Mouse (Mus musculus): ENCODE measurements around the gene Eml4. TPM values are rescaled to one million over a fixed set of nuclear protein-coding genes. Genes with fewer than 3 reads are reported as not detected.

Eml4 gene
- total and polyA plus RNA-seq, 3 experiments: 25.6 to 42.4 TPM; not detected in 1

GRCm38 (mm10) chr17:83311806-83312205 lies 38.9 kb upstream of the Eml4 start:
- Histone ChIP-seq H3K36me3 (ENCODE audit: control insufficient read depth in 1 of 2, insufficient read depth in 2 of 2, low read length in 2 of 2) (peaks cover 0 to 21% of the 10 kb centered on the region in 2 experiments; a peak in 2 of 4 replicates), H3K9ac (ENCODE audit: control insufficient read depth, low read depth, low read length, poor library complexity, severe bottlenecking) (peak overlapping the region; percentile 30), H3K9me3 (replicated peaks; ENCODE audit: insufficient read depth, low read length) (no peaks in the 10 kb centered on the region), H3K4me1 (ENCODE audit: control insufficient read depth in 1 of 2, insufficient read depth in 2 of 2, low read length in 2 of 2) (peaks cover 7 to 48% of the 10 kb centered on the region in 2 experiments), H3K4me3 (ENCODE audit: control insufficient read depth in 1 of 2, insufficient read depth in 1 of 2, low read depth in 2 of 2, low read length in 2 of 2) (peak overlapping the region; percentile 17 to 52; a peak in 3 of 4 replicates), H3K79me2 (ENCODE audit: control insufficient read depth, insufficient read depth, low read length, poor library complexity) (no peaks in the 10 kb centered on the region), H3K27me3 (ENCODE audit: control insufficient read depth in 1 of 2, insufficient read depth in 2 of 2, low read length in 2 of 2) (no peaks in the 10 kb centered on the region), H3K27ac (ENCODE audit: control insufficient read depth, low read depth, low read length) (no peak overlapping the region; the same call in 1 of the 2 replicates)
- TF ChIP-seq EP300 (IDR thresholded peaks at IDR 0.05; ENCODE audit: low read depth in 1 of 2, low read length in 2 of 2): no peak
- no peak for TF ChIP-seq BHLHE40 (IDR thresholded peaks at IDR 0.05; ENCODE audit: borderline replicate concordance, low read depth, low read length)
- no peak for TF ChIP-seq UBTF (IDR thresholded peaks at IDR 0.05; ENCODE audit: borderline replicate concordance, insufficient read depth, low read depth, low read length)
- no peak for TF ChIP-seq RCOR1 (IDR thresholded peaks at IDR 0.05; ENCODE audit: low read depth, low read length)
- no peak for TF ChIP-seq MYC (IDR thresholded peaks at IDR 0.05; ENCODE audit: low read depth, low read length)
- no peak for TF ChIP-seq GABPA (IDR thresholded peaks at IDR 0.05; ENCODE audit: low read depth, low read length)
- no peak for TF ChIP-seq ZKSCAN1 (IDR thresholded peaks at IDR 0.05; ENCODE audit: low read depth, low read length)
- no peak for TF ChIP-seq TAL1 (IDR thresholded peaks at IDR 0.05; ENCODE audit: low read length)
- no peak for TF ChIP-seq CTCF (IDR thresholded peaks at IDR 0.05 in 2 of 3, conservative IDR thresholded peaks at IDR 0.05 in 1 of 3; ENCODE audit: control insufficient read depth in 1 of 3, insufficient read depth in 1 of 3, low read depth in 2 of 3, low read length in 3 of 3, poor library complexity in 1 of 3, severe bottlenecking in 1 of 3)
- TF ChIP-seq RAD21 (IDR thresholded peaks at IDR 0.05; ENCODE audit: low read depth, low read length): no peak
- TF ChIP-seq MYB (IDR thresholded peaks at IDR 0.05; ENCODE audit: low read depth, low read length): no peak
- TF ChIP-seq ZC3H11A (IDR thresholded peaks at IDR 0.05; ENCODE audit: low read depth, low read length): no peak
- no peak for TF ChIP-seq KAT2A (conservative IDR thresholded peaks at IDR 0.05; ENCODE audit: low read depth, low read length)
- TF ChIP-seq MAX (IDR thresholded peaks at IDR 0.05; ENCODE audit: low read length): no peak
- TF ChIP-seq ETS1 (IDR thresholded peaks at IDR 0.05; ENCODE audit: low read depth, low read length): no peak
- no peak for TF ChIP-seq ELF1 (IDR thresholded peaks at IDR 0.05; ENCODE audit: low read depth, low read length)
- TF ChIP-seq JUND (IDR thresholded peaks at IDR 0.05; ENCODE audit: low read depth, low read length): no peak
- TF ChIP-seq SMC3 (IDR thresholded peaks at IDR 0.05; ENCODE audit: low read depth, low read length): no peak
- TF ChIP-seq TCF12 (IDR thresholded peaks at IDR 0.05; ENCODE audit: low read depth, low read length): no peak
- no peak for DNase-seq (ENCODE audit: low read depth, low spot score)

DNA sequence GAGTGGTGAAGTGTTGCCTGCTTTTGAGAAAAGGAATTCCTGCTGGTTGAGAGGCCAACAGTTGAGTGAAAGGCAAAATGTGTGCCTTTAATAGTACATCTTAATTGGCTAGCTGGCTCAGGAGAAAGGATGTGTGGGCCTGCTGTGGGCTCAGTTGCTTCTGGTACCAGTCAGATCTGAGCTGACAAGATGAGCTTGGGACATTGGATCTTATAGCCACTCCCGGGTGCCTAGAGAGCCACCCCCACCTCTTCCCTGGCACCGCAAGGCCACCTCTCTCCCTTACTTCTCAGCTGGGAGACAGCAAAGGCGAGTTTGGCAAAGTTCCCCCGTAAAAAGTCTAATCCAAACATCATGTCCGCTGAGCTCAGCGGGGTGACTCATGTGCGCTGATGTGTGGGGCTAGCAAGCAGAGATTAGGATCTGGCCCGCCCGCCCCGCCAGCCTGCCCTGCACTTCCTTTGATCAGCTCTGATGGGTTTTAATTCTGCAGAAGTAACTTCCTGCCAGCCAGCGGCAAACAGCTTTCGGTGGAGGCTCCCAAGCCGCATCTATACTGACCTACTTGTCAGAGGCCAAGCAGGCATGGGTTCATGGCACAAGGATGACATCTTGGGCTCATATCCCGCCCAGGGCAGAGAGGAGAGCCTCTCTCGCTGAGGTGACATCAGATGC lies 38.4 kb upstream of the Eml4 start:
- H3K9me3 ChIP-seq (replicated peaks; ENCODE audit: insufficient read depth, low read length): no peaks in the 10 kb centered on the region
- peak overlapping the region; percentile 87 for H3K27ac ChIP-seq (ENCODE audit: control insufficient read depth, low read depth, low read length)
- peaks cover 7 to 43% of the 10 kb centered on the region in 2 experiments for H3K4me1 ChIP-seq (ENCODE audit: control insufficient read depth in 1 of 2, insufficient read depth in 2 of 2, low read length in 2 of 2)
- H3K79me2 ChIP-seq (ENCODE audit: control insufficient read depth, insufficient read depth, low read length, poor library complexity): no peaks in the 10 kb centered on the region
- peaks cover 0 to 20% of the 10 kb centered on the region in 2 experiments; a peak in 2 of 4 replicates for H3K36me3 ChIP-seq (ENCODE audit: control insufficient read depth in 1 of 2, insufficient read depth in 2 of 2, low read length in 2 of 2)
- H3K9ac ChIP-seq (ENCODE audit: control insufficient read depth, low read depth, low read length, poor library complexity, severe bottlenecking): peak overlapping the region; percentile 51
- peak overlapping the region; percentile 49 to 52 for H3K4me3 ChIP-seq (ENCODE audit: control insufficient read depth in 1 of 2, insufficient read depth in 1 of 2, low read depth in 2 of 2, low read length in 2 of 2)
- peak; percentile 81 for TF ChIP-seq ETS1 (IDR thresholded peaks at IDR 0.05; ENCODE audit: low read depth, low read length)
- TF ChIP-seq CHD2 (IDR thresholded peaks at IDR 0.05; ENCODE audit: low read length): no peak
- TF ChIP-seq ELF1 (IDR thresholded peaks at IDR 0.05; ENCODE audit: low read depth, low read length): 0 out of 2 replicates have a peak, but pooled peaks have one; percentile 1
- peak; percentile 29 to 45; a peak in 3 of 4 replicates for TF ChIP-seq EP300 (IDR thresholded peaks at IDR 0.05; ENCODE audit: low read depth in 1 of 2, low read length in 2 of 2)
- no peak for TF ChIP-seq MYB (IDR thresholded peaks at IDR 0.05; ENCODE audit: low read depth, low read length)
- peak; percentile 58; the same call in 1 of the 2 replicates for TF ChIP-seq MXI1 (IDR thresholded peaks at IDR 0.05; ENCODE audit: low read depth, low read length)
- TF ChIP-seq NRF1 (IDR thresholded peaks at IDR 0.05; ENCODE audit: insufficient read depth, low read depth, low read length, poor library complexity, severe bottlenecking): no peak
- 0 out of 2 replicates have a peak, but pooled peaks have one; percentile 20 for TF ChIP-seq TBP (IDR thresholded peaks at IDR 0.05; ENCODE audit: low read depth, low read length)
- no peak for TF ChIP-seq USF1 (IDR thresholded peaks at IDR 0.05; ENCODE audit: low read depth, low read length)
- TF ChIP-seq TCF12 (IDR thresholded peaks at IDR 0.05; ENCODE audit: low read depth, low read length): 0 out of 2 replicates have a peak, but pooled peaks have one; percentile 27
- peak; percentile 65; the same call in 1 of the 2 replicates for TF ChIP-seq BHLHE40 (IDR thresholded peaks at IDR 0.05; ENCODE audit: borderline replicate concordance, low read depth, low read length)
- peak in 1 of 2 experiments; percentile 41; a peak in 2 of 4 replicates for TF ChIP-seq POLR2A (IDR thresholded peaks at IDR 0.05; ENCODE audit: control insufficient read depth in 1 of 2, insufficient read depth in 1 of 2, low read depth in 1 of 2, low read length in 2 of 2, poor library complexity in 1 of 2)
- TF ChIP-seq HCFC1 (IDR thresholded peaks at IDR 0.05; ENCODE audit: low read depth, low read length): 0 out of 2 replicates have a peak, but pooled peaks have one; percentile 12
- peak; percentile 21; the same call in 1 of the 2 replicates for TF ChIP-seq NELFE (IDR thresholded peaks at IDR 0.05; ENCODE audit: low read depth, low read length)
- TF ChIP-seq GATA1 (IDR thresholded peaks at IDR 0.05; ENCODE audit: low read depth, low read length): 0 out of 2 replicates have a peak, but pooled peaks have one; percentile 35
- no peak for TF ChIP-seq MAX (IDR thresholded peaks at IDR 0.05; ENCODE audit: low read length)
- DNase-seq (ENCODE audit: low read depth, low spot score): peak; percentile 89
- H3K27me3 ChIP-seq (ENCODE audit: control insufficient read depth in 1 of 2, insufficient read depth in 2 of 2, low read length in 2 of 2): no peaks in the 10 kb centered on the region
